Mouse (Mus musculus) midbrain, embryonic 12.5 days (tissue): Measurements from ENCODE around the gene Chtop. TPM values are rescaled to one million over a fixed set of nuclear protein-coding genes. Genes with fewer than 3 reads are reported as not detected.

Experiments used
- ATAC-seq: fragments of 200-750 bp; cut with Nextera tagmentation; 2 replicates; pipeline ENCODE4 v1.8.0; 2017; ENCODE audit warnings: low read depth, moderate TSS enrichment, moderate library complexity; ENCODE audit not compliant: low FRiP score
- H3K27ac ChIP-seq: fragments of 300-500 bp; sonication (generic); replicated peaks from 2 replicates; pipeline ENCODE4 v1.5.1; 2016; ENCODE audit warnings: mild to moderate bottlenecking
- H3K27me3 ChIP-seq: fragments of 300-500 bp; sonication (generic); 2 replicates; pipeline ENCODE4 v1.6.1; 2016; ENCODE audit warnings: mild to moderate bottlenecking
- H3K36me3 ChIP-seq: fragments of 300-500 bp; sonication (generic); 2 replicates; pipeline ENCODE4 v1.6.1; 2016
- H3K4me1 ChIP-seq: fragments of 300-500 bp; sonication (generic); 2 replicates; pipeline ENCODE4 v1.6.1; 2016
- H3K4me2 ChIP-seq: fragments of 300-500 bp; sonication (generic); replicated peaks from 2 replicates; pipeline ENCODE4 v1.6.1; 2016; ENCODE audit warnings: mild to moderate bottlenecking, moderate library complexity
- H3K4me3 ChIP-seq: fragments of 300-500 bp; sonication (generic); 2 replicates; pipeline ENCODE4 v1.5.1; 2016; ENCODE audit warnings: mild to moderate bottlenecking
- H3K9ac ChIP-seq: fragments of 300-500 bp; sonication (generic); replicated peaks from 2 replicates; pipeline ENCODE4 v1.6.1; 2016; ENCODE audit warnings: mild to moderate bottlenecking, moderate library complexity
- H3K9me3 ChIP-seq: fragments of 300-500 bp; sonication (generic); 2 replicates; pipeline ENCODE4 v1.6.1; 2016; ENCODE audit warnings: mild to moderate bottlenecking
- WGBS: fragments of 180-500 bp; shearing (Covaris S2); methylation state at CpG from one replicate; pipeline ENCODE4 v1.1.7; 2016; 5-methylcytosine and 5-hydroxymethylcytosine counted together
- polyA plus RNA-seq: library from polyadenylated mRNA; unstranded; fragments of >200 nt; fragmentation: Nextera tagmentation; extraction: Ambion mirVana; gene quantifications from 2 replicates; pipeline ENCODE4 v1.2.1, GENCODE M21; 2016

Chtop gene
- polyA plus RNA-seq, 1 experiment from 2014 or later: 220 TPM

DNA sequence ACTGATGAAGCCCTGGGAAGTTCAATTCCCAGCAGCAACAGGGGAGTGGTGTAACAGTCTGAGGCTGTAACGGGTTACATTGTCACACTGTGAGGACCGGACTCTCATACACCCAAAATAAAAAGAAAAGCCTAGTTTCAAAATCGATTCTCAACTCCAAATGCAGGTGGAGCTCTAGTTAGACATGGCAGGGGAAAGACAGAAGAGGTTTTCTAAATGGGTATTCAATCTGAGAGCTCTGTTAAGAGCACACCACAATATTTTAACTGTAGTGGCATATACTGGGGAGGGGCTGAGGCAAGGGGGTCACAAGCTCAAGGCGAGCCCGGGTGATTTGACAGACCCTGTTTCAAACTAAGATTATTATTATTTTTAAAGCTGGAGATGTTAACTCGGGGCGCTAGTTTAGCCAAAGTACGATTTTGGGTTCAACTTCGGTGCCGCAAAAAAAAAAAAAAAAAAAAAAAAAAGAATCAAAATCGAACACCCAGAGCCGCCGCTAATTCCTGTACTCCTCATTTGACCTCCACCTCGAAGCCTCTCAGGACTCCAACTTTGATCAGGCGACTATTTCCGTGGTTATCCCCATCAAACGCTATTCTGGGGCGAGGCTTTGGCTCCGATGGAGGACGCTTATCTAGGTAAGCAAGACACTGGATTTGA is 880 bp downstream of the Chtop start:
- 4% methylated on average over 20 of the region's 20 CpGs for WGBS
- ATAC-seq: no peak
- Histone ChIP-seq H3K36me3 (peaks cover 41% of the 10 kb centered on the region), H3K27me3 (peaks cover 18% of the 10 kb centered on the region), H3K4me3 (peak overlapping the region; percentile 97), H3K9me3 (no peaks in the 10 kb centered on the region), H3K4me1 (peaks cover 17% of the 10 kb centered on the region), H3K4me2 (peak overlapping the region; percentile 80), H3K9ac (peak overlapping the region; percentile 99), H3K27ac (peak overlapping the region; percentile 92)

GRCm38 (mm10) chr3:90506362-90506761 is 2.9 kb downstream of the Chtop start:
- H3K27me3 ChIP-seq: no peaks in the 10 kb centered on the region
- H3K36me3 ChIP-seq: peaks cover 60% of the 10 kb centered on the region

GRCm38 (mm10) chr3:90505216-90505615 is 4.1 kb downstream of the Chtop start:
- Histone ChIP-seq H3K27me3 (no peaks in the 10 kb centered on the region), H3K4me1 (peaks cover 17% of the 10 kb centered on the region), H3K27ac (no peak overlapping the region), H3K9me3 (no peaks in the 10 kb centered on the region), H3K36me3 (peaks cover 67% of the 10 kb centered on the region), H3K4me2 (no peak overlapping the region), H3K4me3 (no peak overlapping the region), H3K9ac (no peak overlapping the region)
- WGBS: 94% methylated on average over 5 of the region's 5 CpGs
- no peak for ATAC-seq

More at GRCm38 (mm10) chr3:90506362-90506761, 2.9 kb downstream of the Chtop start:
- H3K9me3 ChIP-seq: no peaks in the 10 kb centered on the region
- H3K4me3 ChIP-seq: no peak overlapping the region
- WGBS: 97% methylated on average over 3 of the region's 3 CpGs
- no peak overlapping the region for H3K9ac ChIP-seq
- H3K27ac ChIP-seq: no peak overlapping the region
- peaks cover 17% of the 10 kb centered on the region for H3K4me1 ChIP-seq
- H3K4me2 ChIP-seq: no peak overlapping the region
- ATAC-seq: no peak

DNA sequence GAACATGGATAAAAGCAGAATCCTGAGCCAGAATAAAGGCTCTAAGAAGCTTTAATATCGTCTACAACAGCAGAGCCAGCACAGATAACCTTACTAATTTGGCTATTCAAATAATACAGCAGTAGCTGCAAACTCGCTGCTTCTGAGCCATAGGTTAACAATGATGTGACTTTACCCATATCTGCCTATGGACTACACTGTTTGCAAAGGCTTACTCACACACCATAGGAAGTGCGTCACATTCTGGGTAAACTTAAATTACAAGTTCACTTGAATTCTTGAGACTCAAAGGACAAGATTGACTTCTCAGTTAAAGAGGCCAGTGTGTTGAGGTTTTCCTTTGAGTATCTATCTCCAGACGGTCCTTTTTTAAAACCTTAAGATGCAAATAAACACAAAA is 5.9 kb downstream of the Chtop start:
- WGBS: 67% methylated on average over 4 of the region's 4 CpGs
- Histone ChIP-seq H3K4me2 (no peak overlapping the region), H3K9ac (no peak overlapping the region), H3K4me1 (peaks cover 14% of the 10 kb centered on the region), H3K27me3 (no peaks in the 10 kb centered on the region), H3K27ac (no peak overlapping the region), H3K36me3 (peaks cover 85% of the 10 kb centered on the region), H3K4me3 (no peak overlapping the region), H3K9me3 (no peaks in the 10 kb centered on the region)
- no peak for ATAC-seq

- Histone ChIP-seq H3K9ac (no peak overlapping the region), H3K4me2 (no peak overlapping the region), H3K9me3 (no peaks in the 10 kb centered on the region), H3K4me1 (no peaks in the 10 kb centered on the region; the same call in 1 of the 2 replicates), H3K27me3 (no peaks in the 10 kb centered on the region), H3K4me3 (no peak overlapping the region), H3K27ac (no peak overlapping the region), H3K36me3 (peaks cover 70% of the 10 kb centered on the region)
- no peak for ATAC-seq
Measured at GRCm38 (mm10) chr3:90497597-90497996, 11.7 kb downstream of the Chtop start.

GRCm38 (mm10) chr3:90495850-90496525 is 13.3 kb downstream of the Chtop start:
- H3K9me3 ChIP-seq: no peaks in the 10 kb centered on the region
- H3K4me2 ChIP-seq: no peak overlapping the region
- no peak for ATAC-seq
- H3K27me3 ChIP-seq: no peaks in the 10 kb centered on the region
- H3K4me3 ChIP-seq: no peak overlapping the region
- no peaks in the 10 kb centered on the region; the same call in 1 of the 2 replicates for H3K4me1 ChIP-seq
- H3K9ac ChIP-seq: no peak overlapping the region
- 95% methylated on average over 7 of the region's 7 CpGs for WGBS
- H3K27ac ChIP-seq: no peak overlapping the region
- peaks cover 54% of the 10 kb centered on the region for H3K36me3 ChIP-seq

- 70% methylated on average over 4 of the region's 4 CpGs for WGBS
- no peak overlapping the region for H3K27ac ChIP-seq
- ATAC-seq: no peak
- H3K4me2 ChIP-seq: no peak overlapping the region
- H3K27me3 ChIP-seq: no peaks in the 10 kb centered on the region
- peaks cover 43% of the 10 kb centered on the region for H3K36me3 ChIP-seq
- no peaks in the 10 kb centered on the region for H3K9me3 ChIP-seq
- no peak overlapping the region for H3K4me3 ChIP-seq
- H3K9ac ChIP-seq: no peak overlapping the region
- H3K4me1 ChIP-seq: peaks cover 4% of the 10 kb centered on the region
Measured at GRCm38 (mm10) chr3:90493831-90494540, 15.3 kb downstream of the Chtop start.

- Histone ChIP-seq H3K36me3 (peaks cover 44% of the 10 kb centered on the region), H3K4me3 (no peak overlapping the region), H3K9me3 (no peaks in the 10 kb centered on the region), H3K4me2 (no peak overlapping the region), H3K4me1 (peaks cover 4% of the 10 kb centered on the region), H3K27ac (no peak overlapping the region), H3K9ac (no peak overlapping the region), H3K27me3 (no peaks in the 10 kb centered on the region)
- ATAC-seq: no peak; the same call in 1 of the 2 replicates
- 31% methylated on average over 2 of the region's 2 CpGs for WGBS
Measured at GRCm38 (mm10) chr3:90491350-90491749, 17.9 kb downstream of the Chtop start.

GRCm38 (mm10) chr3:90490696-90491256 is 18.5 kb downstream of the Chtop start, which contains the start of gene Snapin:
TSS of gene Snapin (minus strand) at chr3:90491033.
- Histone ChIP-seq H3K4me3 (peak within 1 kb of the TSS; percentile 83), H3K27me3 (no peaks in the 10 kb centered on the region), H3K4me1 (peaks cover 4% of the 10 kb centered on the region), H3K27ac (peak within 1 kb of the TSS; percentile 67), H3K4me2 (peak within 1 kb of the TSS; percentile 59), H3K36me3 (peaks cover 44% of the 10 kb centered on the region), H3K9me3 (no peaks in the 10 kb centered on the region), H3K9ac (peak within 1 kb of the TSS; percentile 77)
- WGBS: under 1% methylated on average over 37 of the region's 37 CpGs
- peak; percentile 98 for ATAC-seq

DNA sequence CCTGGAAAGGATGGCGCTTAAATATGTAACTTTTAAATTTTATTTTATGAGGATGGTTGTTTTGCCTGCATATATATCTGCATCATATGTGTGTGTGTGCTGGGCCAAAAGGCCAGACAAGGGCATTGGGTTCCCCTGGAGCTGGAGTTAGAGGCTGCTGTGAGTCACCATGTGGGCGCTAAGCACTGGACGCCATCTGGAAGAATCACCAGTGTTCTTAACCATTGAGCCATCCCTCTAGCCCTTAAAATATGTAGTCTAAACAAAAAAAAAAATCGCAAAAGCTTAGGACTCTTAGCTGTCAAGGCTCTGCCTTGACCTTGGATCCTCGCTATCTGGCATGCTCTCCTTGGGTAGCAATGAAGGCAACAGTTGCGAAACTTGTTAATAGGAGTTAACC is 20.7 kb downstream of the Chtop start:
- Histone ChIP-seq H3K4me1 (peaks cover 4% of the 10 kb centered on the region), H3K9ac (no peak overlapping the region), H3K27ac (no peak overlapping the region), H3K4me3 (no peak overlapping the region), H3K36me3 (peaks cover 56% of the 10 kb centered on the region), H3K9me3 (no peaks in the 10 kb centered on the region), H3K4me2 (no peak overlapping the region), H3K27me3 (no peaks in the 10 kb centered on the region)
- WGBS: 92% methylated on average over 6 of the region's 6 CpGs
- no peak for ATAC-seq

DNA sequence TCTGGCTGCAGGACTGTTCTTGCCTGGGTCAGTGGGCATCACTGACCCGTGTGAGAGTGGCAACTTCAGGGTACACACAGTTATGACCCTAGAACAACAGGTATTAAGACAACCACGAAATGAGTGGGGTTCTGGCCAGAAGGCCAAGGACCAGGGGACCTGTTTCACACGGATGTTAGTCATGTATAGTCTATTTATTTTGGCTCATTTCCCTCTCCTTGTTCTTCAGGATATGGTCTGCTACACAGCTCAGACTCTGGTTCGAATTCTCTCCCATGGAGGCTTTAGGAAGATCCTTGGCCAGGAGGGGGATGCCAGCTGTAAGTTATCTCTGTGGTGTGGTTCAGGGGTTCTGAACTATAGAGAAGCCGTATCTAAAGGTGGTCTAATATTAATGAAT is 22.3 kb downstream of the Chtop start:
- no peak for ATAC-seq
- Histone ChIP-seq H3K27me3 (no peaks in the 10 kb centered on the region), H3K27ac (no peak overlapping the region), H3K4me1 (peaks cover 4% of the 10 kb centered on the region), H3K36me3 (peaks cover 72% of the 10 kb centered on the region), H3K9ac (no peak overlapping the region), H3K4me3 (no peak overlapping the region), H3K9me3 (no peaks in the 10 kb centered on the region), H3K4me2 (no peak overlapping the region)
- 83% methylated on average over 5 of the region's 5 CpGs for WGBS
